Comparison of ENCODE assay signal across 12 mouse cellular contexts in the genomic region with DNA sequence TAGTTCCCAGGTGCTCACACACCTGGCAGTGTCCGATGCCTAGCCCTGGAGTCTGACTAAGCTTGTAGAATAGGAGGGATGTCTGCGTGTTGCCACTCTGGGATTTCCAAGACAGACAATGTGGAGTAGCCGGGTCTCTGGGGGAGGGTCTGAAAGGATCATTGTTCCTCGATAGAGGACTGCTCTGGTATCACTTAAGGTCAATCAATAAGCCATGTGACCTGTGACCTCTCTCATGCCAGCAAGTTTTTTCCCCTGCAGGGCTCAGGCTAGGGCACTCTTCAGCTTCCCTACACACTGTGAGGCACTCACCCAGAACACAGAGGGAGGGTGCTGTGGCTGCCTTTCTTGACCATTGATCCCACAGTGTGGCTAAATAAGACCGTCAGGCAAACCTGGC.
"Had no signal": no experiment of that assay in that cellular context is flagged by ENCODE, and none has a peak within 500 bp of the region (broad histone marks: within the 10 kb centered on the region; RNA-seq: fewer than 3 reads in every experiment).

No protein-coding gene starts in this region.

- ATAC-seq: liver, postnatal 0 days; midbrain, embryonic 15.5 days had no signal

- H3K9me3 ChIP-seq: liver, embryonic 13.5 days; midbrain, embryonic 15.5 days; neural tube, embryonic 12.5 days had no signal

- DNase-seq: kidney, adult 9 months; kidney, postnatal 10 days; kidney, postnatal 4 days; liver, embryonic 13.5 days; liver, postnatal 0 days; right cerebral cortex, postnatal 4 days; spleen, adult 18-20 months; thymus, adult 18-20 months; thymus, postnatal 14 days had no signal

- H3K36me3 ChIP-seq: liver, embryonic 13.5 days; midbrain, embryonic 15.5 days; neural tube, embryonic 12.5 days had no signal

- H3K9ac ChIP-seq: liver, embryonic 13.5 days; liver, postnatal 0 days; midbrain, embryonic 15.5 days; neural tube, embryonic 12.5 days had no signal

- H3K4me3 ChIP-seq: layer of hippocampus, adult 2 months; liver, embryonic 13.5 days; midbrain, embryonic 15.5 days; neural tube, embryonic 12.5 days had no signal

- H3K27ac ChIP-seq: layer of hippocampus, adult 2 months; liver, embryonic 13.5 days; midbrain, embryonic 15.5 days; neural tube, embryonic 12.5 days had no signal

- H3K4me1 ChIP-seq: liver, embryonic 13.5 days; midbrain, embryonic 15.5 days; neural tube, embryonic 12.5 days had no signal

- H3K27me3 ChIP-seq: liver, embryonic 13.5 days; midbrain, embryonic 15.5 days; neural tube, embryonic 12.5 days had no signal

- H3K4me2 ChIP-seq: liver, embryonic 13.5 days; midbrain, embryonic 15.5 days; neural tube, embryonic 12.5 days had no signal
